Mouse (Mus musculus) megakaryocyte, embryonic 14.5 days (primary cell): ENCODE data around the gene Cand2.

ENCODE experiments used
- FLI1 ChIP-seq: IDR thresholded peaks from 2 replicates; pipeline ENCODE4 v1.6.1; 2012; ENCODE audit warnings: low read length, inconsistent platforms, mixed read lengths
- GATA1 ChIP-seq: IDR thresholded peaks from 3 replicates; pipeline ENCODE4 v1.6.1; 2012; ENCODE audit warnings: mixed read lengths, low read length, inconsistent platforms, borderline replicate concordance

GRCm38 (mm10) chr6:115846640-115847411 is 72.5 kb downstream of the Cand2 start:
- TF ChIP-seq GATA1 (no peak), FLI1 (no peak)
